ENCODE assay signal across 14 mouse cellular contexts in the genomic region with DNA sequence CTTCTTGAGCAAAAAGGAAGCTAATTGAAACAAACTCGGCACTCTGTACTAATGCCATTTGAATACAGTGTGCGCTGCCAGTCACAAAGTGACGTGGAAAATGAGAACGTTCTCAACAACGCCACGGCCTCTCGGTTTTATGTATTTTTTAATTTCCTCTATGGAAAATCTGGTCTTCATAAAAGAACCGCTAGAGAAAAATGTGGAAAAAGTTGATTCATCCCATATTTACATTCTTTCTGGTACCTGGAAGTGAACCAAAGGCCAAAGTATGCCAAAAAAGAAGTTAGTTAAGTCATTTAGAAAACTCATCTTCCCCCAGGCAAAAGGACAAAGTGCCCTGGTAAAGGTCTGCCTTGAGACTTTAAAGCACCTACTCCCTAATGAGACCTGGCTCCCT.
"Had no signal": no experiment of that assay in that cellular context is flagged by ENCODE, and none has a peak within 500 bp of the region (broad histone marks: within the 10 kb centered on the region; RNA-seq: fewer than 3 reads in every experiment).

No protein-coding gene starts in this region.

- H3K36me3 ChIP-seq: liver, embryonic 13.5 days; lung, embryonic 15.5 days; midbrain, embryonic 13.5 days had no signal

- H3K4me1 ChIP-seq: liver, embryonic 13.5 days; lung, embryonic 15.5 days; midbrain, embryonic 13.5 days had no signal

- H3K9me3 ChIP-seq: liver, embryonic 13.5 days; lung, embryonic 15.5 days; midbrain, embryonic 13.5 days had no signal

- H3K4me2 ChIP-seq: liver, embryonic 13.5 days; lung, embryonic 15.5 days; midbrain, embryonic 13.5 days had no signal

- H3K27ac ChIP-seq: kidney, postnatal 0 days; liver, embryonic 13.5 days; lung, embryonic 15.5 days; midbrain, embryonic 13.5 days; stomach, postnatal 0 days had no signal

- H3K9ac ChIP-seq: liver, embryonic 13.5 days; liver, postnatal 0 days; lung, embryonic 15.5 days; midbrain, embryonic 13.5 days had no signal

- H3K4me3 ChIP-seq: liver, embryonic 13.5 days; lung, embryonic 15.5 days; midbrain, embryonic 13.5 days had no signal

- ATAC-seq: liver, postnatal 0 days; midbrain, embryonic 13.5 days had no signal

- H3K27me3 ChIP-seq: liver, embryonic 13.5 days; lung, embryonic 15.5 days; midbrain, embryonic 13.5 days had no signal

- DNase-seq: kidney, adult 11 months; kidney, adult 9 months; kidney, postnatal 36 days; left cerebral cortex, postnatal 4 days; liver, embryonic 13.5 days; liver, postnatal 0 days; lung, postnatal 36 days; right cerebral cortex, postnatal 14 days; thymus, adult 18-20 months; thymus, postnatal 25 days had no signal
